Mouse (Mus musculus): ENCODE results near the gene Madd.
"Not testable (repeated sequence)": the region's sequence is repeated elsewhere in the genome, so short reads cannot be mapped to it uniquely, and the experiment has no call there.

The Madd gene

GRCm38 (mm10) chr2:91121011-91121410, 62.6 kb downstream of the Madd start:
- no peak for DNase-seq

- DNase-seq = peak; percentile 47 to 63
Measured at GRCm38 (mm10) chr2:91120261-91120671, 63.4 kb downstream of the Madd start.

GRCm38 (mm10) chr2:91119551-91119950, 64.1 kb downstream of the Madd start:
- peak; percentile 97 for DNase-seq

- DNase-seq = peak; percentile 93 to 95
Measured at GRCm38 (mm10) chr2:91119061-91119460, 64.6 kb downstream of the Madd start.

GRCm38 (mm10) chr2:91118647-91119046, 65.0 kb downstream of the Madd start:
- DNase-seq = peak; percentile 74 to 76

GRCm38 (mm10) chr2:91117585-91118275, 65.9 kb downstream of the Madd start, which contains the start of gene Mybpc3:
Gene Mybpc3 (plus strand): TSS chr2:91118144.
- peak in 1 of 2 experiments; percentile 54 for DNase-seq

GRCm38 (mm10) chr2:91116842-91117241, 66.8 kb downstream of the Madd start:
- DNase-seq = no peak

- no peak for DNase-seq
Measured at GRCm38 (mm10) chr2:91115578-91115970, 68.1 kb downstream of the Madd start.

GRCm38 (mm10) chr2:91114781-91115577, 68.7 kb downstream of the Madd start:
- peak; percentile 99 to 100 for DNase-seq

- DNase-seq = no peak
Measured at GRCm38 (mm10) chr2:91113852-91114251, 69.8 kb downstream of the Madd start.

- DNase-seq = no peak
Measured at GRCm38 (mm10) chr2:91113334-91113733, 70.3 kb downstream of the Madd start.

GRCm38 (mm10) chr2:91112491-91112890, 71.1 kb downstream of the Madd start:
- DNase-seq = no peak

- DNase-seq = not testable (repeated sequence)
Measured at GRCm38 (mm10) chr2:91111832-91112231, 71.8 kb downstream of the Madd start.

GRCm38 (mm10) chr2:91110429-91110828, 73.2 kb downstream of the Madd start:
- no peak for DNase-seq

GRCm38 (mm10) chr2:91109807-91110385, 73.7 kb downstream of the Madd start:
- no peak for DNase-seq

- no peak for DNase-seq
Measured at GRCm38 (mm10) chr2:91109241-91109640, 74.4 kb downstream of the Madd start.

GRCm38 (mm10) chr2:91108156-91108555, 75.5 kb downstream of the Madd start:
- no peak for DNase-seq

- peak; percentile 97 to 99 for DNase-seq
Measured at GRCm38 (mm10) chr2:91101124-91101740, 82.4 kb downstream of the Madd start.

- no peak for DNase-seq
Measured at GRCm38 (mm10) chr2:91098156-91098555, 85.5 kb downstream of the Madd start.

GRCm38 (mm10) chr2:91097015-91097414, 86.6 kb downstream of the Madd start:
- DNase-seq = no peak

- DNase-seq = no peak
Measured at GRCm38 (mm10) chr2:91096524-91096923, 87.1 kb downstream of the Madd start.

GRCm38 (mm10) chr2:91090827-91091226, 92.8 kb downstream of the Madd start:
- DNase-seq = no peak

- DNase-seq = no peak
Measured at GRCm38 (mm10) chr2:91090208-91090607, 93.4 kb downstream of the Madd start.
